Mouse (Mus musculus) lung, postnatal 10 days (tissue): ENCODE data around the gene 4933425L06Rik.

ENCODE experiments used
- DNase-seq: peaks from one replicate; pipeline ENCODE4 v3.0.0; 2021

The 4933425L06Rik gene

DNA sequence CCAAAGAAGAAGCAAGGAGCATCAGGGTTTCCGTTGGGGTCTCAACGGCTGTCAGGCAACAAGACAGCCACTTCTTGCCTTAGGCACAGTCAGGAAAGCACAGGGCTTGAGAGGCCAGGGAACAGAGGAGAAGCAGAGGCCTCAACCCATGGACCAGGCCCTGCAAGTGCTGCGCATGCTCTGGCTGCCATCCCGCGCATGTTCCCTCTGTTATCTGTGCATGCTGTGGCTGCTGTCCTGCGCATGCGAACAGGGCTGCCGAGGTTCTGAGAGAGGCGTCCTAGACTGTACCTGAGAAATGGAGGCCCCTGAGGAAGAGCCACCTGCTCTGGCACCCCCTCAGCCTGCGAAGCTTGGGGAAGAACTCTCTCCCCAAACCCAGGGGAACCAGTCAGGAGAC is at the start of gene 4933425L06Rik:
Gene 4933425L06Rik (plus strand): TSS at position 261 of the 400 bp plus-strand sequence.
- no peak for DNase-seq

DNA sequence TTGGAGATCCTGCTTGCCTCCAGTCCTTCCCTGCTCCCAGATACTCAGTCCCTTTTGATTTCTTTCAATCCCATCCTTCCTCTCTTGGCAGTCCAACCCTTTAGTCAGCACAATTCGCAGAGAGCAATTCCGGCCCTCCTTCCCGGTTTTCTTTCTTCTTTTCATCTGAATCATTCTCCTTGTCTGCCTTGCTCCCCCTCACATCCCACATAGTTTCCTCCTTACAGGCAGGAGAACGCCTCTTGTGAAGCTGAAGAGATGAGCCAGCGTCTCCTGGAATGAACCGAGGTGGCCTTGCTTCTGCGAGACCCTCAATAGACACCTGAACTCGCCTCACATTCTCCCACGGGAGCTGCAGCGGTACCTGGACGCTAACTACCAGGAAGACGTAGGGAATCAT is 44.1 kb upstream of the 4933425L06Rik start:
- DNase-seq, result no peak

DNA sequence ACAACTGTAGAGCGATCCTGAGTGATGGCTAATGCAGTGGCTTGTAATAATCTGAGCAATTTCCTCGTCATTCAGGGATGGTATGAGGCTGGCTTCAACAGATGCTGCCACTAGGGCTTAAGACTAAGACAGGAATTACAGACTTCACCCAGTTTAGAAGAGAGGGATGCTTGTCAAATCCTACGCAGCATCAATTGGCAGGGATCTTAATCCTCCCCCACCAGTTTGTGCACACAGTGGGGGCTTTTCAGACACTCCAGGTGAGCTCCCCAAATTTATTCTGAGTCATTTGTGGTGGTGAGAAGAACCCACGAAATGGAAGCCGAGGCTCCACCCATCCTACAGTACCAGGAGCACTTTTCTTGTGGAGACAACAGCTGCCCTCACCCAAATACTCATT is 43.6 kb upstream of the 4933425L06Rik start:
- DNase-seq, result no peak

DNA sequence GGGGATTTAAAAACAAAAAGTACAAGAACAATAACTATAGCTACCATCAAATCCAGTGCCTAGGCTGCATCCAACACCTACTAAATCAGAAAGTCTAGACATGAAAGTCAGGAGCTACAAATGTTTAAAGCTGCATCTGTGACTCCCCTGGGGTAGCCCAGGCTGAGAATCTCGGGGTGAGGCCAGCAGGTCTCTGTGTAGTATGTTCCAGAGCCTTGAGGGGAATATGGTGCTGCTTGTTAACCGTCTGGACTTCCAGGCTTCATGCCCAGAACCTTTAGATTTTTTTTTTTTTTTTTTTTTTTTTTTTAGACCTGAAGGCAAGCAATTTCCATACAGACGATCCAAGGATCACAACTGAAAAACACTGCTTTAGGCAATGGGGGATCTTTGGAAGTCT is 38.0 kb upstream of the 4933425L06Rik start:
- no peak for DNase-seq

DNA sequence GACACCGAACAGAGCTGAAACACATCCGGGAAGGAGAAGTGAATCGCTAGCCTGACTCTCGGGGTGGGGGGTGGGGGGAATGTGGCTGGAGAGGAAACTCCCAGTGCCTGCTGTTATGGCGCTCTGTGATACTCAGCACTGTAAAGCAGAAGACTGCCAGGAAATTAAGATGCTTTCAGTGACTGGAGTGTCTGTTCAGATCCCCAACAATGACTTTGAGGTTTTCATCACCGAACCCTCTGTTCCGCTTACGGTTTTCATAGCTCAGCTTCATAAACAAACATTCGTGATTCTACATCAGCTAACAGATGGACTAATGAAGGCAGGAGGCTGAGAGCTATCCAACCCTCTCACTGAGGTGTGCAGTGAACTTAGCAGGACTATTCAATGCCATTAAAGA is 34.5 kb upstream of the 4933425L06Rik start:
- DNase-seq, result no peak

DNA sequence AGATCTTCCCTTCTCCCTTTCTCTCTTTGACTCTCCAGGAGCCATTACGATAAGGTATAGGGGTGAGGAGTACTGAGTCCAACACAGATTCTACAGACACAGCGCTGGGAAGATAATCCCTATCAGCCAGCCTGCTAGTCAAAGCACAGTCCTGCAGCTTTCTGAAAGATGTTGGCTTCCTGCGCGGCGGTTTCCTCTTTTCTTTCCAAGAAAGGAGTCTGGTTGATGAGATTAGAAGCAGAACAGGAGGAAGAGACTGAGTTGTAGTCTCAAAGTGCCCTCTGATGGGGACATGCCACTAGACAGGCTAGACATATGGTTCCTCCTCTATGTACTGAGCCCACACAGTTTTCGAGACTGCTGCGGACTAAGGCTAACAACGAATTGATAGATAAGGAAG is 33.3 kb upstream of the 4933425L06Rik start:
- DNase-seq, result no peak

DNA sequence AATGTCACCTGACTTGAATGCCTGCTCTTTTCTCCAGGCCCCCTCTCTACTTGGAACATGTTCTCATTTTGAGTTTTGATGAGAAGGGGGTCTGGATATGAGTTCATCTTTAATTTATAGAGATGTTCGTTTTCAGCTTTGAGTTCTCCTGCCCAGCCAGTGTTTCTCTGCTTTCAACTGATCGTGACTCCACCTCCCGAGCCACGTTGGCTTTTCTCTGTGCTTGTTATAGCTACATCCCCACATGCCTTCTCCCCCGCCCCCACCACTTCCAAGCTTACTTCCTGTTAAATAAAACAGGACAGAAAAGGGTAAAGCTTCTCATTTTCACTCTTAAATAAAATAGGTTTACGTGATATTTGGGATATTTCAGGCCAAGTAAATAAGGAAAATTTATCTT is 30.5 kb upstream of the 4933425L06Rik start:
- no peak for DNase-seq

DNA sequence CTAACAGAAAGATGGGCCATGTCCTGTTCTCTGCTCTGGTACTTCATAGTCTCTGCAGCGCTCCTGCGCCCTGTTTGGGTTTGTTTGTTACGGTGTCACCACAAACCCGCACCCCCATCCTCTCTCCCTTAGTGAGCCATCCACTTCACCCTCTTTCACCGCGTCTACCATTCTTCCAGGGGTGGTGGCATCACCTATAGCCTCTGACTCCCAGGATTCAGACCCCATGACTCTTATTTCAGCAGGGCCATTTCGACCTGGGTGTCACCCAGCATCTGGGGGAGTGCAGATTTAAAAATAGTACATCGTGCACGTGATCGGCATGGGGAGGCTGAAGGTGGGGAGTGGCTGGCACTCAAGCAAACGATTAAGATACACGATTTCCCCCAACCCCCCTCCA is 28.3 kb upstream of the 4933425L06Rik start:
- no peak for DNase-seq

DNA sequence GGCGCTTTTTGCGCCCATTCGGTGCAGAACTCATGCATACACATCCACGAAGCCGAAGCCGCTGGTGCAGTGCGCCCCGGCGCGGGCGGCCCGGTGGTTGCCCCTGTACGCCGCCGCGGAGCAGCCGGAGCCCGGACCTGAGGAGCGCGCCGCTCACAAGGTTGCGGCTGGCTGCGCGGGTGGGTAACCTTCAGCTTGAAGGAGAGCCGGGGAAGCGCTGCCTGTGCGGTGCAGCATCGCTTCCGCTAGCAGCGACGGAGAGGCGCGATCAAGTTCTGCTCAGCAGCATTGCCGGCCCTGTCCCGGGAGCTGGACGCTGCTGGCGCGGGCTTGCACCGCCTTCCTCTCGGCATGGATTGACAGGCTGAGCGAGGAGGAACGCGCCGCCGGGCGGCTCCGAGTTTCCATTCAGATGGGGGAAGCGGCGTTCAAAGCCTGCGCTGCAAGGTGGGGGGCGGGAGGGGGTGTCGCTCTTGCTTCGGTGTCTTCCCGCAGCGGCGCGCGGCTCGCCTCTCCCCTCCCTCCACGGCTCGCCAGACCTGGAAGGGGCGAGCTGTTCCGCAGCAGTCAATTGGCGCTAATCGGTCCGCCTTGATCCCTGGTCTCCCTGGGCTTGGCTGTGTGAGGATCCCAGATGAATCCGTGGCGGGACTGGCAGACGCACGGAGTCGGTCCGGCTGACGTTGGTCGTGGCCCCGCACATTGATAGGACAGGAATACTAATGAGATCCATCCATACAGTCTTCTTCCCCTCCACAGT is 27.6 kb upstream of the 4933425L06Rik start, which contains the start of gene Rgs7bp:
Gene Rgs7bp (minus strand): TSS at position 750 of the 760 bp plus-strand sequence.
- DNase-seq, result peak; percentile 69

DNA sequence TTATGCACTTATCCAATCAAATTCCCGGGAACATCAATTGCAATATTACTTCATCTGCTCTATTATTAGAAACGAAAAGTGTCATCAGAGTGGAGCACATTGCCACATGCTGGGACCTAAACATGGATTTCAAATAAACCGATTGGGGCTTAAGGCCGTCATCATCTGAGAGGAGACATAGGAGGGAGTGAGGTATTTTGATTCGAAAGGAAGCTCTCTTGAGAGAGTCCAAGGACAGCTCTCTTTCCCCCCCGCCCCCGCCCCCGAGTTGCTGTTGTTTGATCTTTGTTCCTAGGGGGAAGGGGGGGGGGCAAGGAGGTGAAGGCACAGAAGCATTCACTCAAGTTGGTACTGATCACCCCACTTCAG is 27.0 kb upstream of the 4933425L06Rik start:
- DNase-seq, result no peak

DNA sequence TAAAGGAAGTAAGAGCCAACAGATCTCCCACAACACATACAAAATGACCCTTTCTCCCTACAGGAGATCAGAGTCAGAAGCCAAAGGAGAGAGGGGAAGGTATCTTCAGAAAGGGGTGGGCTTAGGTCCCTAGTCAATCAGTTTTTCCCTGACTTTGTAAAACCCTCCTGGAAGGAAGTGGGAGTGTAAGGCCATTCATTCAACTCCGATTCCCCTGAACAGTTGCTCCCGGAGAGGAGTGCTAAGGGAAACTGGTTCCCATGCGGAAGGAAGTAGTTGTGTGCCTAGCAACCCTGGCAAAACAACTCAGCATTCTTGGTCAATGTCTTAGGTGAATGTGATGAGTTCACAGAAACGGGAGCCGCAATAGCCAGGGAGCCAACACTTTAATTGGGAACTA is 26.5 kb upstream of the 4933425L06Rik start:
- peak; percentile 49 for DNase-seq

DNA sequence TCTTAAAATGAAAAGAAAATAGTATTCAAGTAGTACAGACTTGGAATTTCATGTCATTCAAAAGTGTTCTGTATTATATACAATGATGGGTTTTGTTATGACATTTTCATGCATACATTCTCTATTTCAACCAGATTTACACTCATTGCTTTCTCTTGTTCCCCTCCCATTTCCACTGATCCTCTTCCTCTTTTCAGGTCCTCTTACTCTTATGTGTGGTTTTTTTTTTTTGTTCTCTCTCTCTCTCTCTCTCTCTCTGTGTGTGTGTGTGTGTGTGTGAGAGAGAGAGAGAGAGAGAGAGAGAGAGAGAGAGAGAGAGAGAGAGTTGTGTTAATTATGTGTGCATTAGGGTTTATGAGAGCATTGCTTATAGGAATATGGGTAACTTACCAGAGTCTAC is 15.8 kb upstream of the 4933425L06Rik start:
- DNase-seq, result no peak

DNA sequence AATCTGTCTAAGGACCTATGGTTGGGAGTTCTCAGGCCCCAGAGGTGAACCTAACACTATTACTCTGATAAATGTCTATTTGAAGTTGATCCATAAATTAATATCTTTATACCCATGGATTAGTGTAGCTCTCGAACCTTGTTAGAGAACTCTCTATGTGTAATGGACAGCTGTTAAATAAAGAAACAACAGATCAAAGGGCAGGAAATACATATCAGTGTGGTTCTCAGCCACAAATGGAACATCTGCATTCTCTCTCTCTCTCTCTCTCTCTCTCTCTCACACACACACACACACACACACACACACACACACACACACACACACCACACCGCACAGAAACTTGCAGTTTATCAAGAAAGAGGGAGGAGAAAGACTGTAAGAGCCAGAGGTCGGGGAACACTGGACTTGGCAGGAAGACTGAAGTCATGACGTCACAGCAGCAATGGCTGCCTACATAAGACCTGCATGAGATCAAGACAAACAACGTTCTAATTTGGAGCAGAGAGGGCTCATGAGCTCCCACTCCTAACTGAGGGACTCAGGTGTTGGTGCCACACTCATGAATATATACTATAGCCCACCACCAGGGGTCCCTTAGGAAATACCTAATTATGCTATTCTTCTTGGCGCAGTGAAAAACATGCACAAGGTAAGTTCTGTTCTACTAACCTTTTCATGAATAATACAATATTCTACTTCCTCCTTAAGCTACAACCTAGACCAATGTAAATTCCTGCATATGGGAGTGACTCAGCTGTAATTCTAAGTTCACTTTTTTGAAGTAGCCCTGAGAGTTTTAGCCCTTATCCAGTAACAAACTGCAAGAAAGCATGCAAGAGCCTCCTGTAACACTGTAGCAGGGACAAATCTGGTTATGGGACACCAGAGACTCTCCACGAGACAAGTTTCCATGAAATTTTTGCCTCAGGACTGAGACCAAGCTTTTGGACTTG is 14.8 kb upstream of the 4933425L06Rik start:
- no peak for DNase-seq

DNA sequence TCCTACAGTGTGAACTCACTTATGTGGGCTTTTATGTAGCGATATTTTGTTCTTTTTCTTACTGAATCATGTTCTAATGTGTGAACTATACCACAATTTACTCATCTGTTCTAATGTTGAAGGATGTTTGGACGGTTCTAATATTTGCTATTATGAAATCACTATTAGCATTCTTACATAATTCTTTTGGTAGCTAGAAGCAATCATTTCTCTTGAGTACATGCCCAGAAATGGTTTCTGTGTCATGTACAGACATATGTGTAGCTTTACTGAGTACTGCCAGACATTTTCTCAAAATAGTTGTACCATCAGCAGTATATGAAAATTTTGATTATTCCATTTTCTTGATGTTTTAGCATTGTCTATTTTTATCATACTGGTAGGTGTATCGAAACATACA is 7.4 kb downstream of the 4933425L06Rik start:
- no peak for DNase-seq

DNA sequence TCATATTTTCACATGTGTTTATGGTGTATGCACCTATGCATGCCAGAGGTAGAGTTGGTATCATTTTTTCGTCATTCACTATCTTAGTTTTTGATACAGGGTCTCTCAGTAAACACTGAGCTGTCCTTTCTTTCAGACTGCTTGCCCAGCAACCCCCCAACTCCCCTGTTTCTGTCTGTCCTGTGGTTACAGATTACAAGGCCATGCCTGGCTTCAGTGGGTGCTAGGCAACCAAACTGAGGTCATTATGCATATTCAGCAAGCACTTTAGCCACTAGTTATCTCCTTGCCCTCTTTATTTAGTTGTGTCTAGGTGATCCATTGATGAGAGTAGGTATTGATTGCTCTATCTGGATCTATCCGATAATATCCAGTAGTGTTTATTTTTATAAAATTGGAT is 14.4 kb downstream of the 4933425L06Rik start:
- no peak for DNase-seq

DNA sequence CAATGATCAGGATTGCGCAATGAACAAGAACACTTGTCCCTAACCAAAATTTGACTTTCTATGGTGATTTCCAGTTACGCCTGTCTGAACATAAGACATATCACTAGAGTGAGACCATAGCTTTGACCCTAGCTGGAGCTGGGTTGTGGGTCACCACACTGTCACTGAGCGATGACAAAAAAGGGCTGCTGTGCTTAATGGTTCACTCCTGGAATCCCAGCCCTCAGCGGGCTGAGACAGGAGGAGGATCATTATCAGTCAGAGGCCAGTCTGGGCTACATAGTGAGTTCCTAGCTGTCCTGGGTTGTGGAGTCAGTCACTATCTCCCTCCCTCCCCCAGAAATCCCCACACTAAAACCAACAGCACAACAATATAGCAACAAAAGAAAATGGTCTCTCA is 18.8 kb downstream of the 4933425L06Rik start:
- DNase-seq, result no peak

DNA sequence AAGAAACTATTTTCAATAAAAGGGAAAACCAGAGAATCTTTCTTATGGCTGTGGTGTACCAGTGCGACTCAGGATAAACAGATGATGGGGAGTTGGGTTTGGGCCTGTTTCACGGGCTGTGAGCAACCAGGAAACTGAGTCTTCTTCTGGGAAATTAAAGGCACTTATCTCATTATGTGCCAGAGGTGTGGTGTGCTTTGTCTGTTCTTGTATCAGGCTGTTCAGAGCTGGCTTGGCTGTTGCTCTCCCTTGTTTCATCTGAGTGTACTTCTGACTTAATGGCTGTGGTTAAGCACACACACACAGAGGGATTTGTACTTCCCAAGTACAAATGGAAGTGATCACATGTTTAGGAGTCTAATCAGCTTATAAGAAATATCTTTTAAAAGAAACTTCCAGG is 22.5 kb downstream of the 4933425L06Rik start:
- DNase-seq, result no peak

DNA sequence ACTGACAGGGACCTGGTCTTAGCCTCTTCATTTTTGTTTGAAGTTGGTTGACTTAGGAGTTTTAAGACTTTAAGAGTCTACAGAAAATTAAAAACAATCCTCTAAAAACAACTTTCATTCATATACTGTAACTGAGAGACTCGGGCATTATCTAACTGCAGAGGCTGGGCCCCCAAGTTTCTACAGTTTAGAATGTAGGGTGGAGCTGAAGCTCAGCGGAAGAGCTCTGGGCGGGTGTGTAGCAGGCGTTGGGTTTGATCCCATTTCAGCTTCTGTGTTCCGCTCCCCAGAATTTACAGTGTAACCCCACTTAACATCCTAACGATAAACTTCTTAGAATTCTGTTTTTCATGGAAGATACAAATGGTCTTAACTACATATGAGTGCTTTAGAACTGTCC is 29.7 kb downstream of the 4933425L06Rik start:
- DNase-seq, result no peak

DNA sequence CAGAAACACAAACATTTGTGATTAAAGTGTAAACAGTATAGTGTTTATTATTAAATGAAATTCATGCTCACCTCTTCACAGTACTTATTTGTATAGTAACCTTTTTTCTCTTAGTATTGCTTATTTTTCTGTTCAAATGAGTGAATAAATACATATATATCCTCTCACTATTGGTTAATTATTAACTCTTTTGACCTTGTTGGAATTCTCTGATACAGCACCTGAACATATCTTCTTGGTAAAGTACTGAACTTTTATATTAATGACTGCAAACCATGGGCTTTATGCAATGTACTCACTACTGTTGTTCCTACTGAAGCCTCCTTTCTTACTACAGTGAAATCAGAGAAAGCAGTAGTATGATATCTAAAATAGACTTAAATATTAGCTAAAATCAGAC is 39.7 kb downstream of the 4933425L06Rik start:
- DNase-seq, result no peak

DNA sequence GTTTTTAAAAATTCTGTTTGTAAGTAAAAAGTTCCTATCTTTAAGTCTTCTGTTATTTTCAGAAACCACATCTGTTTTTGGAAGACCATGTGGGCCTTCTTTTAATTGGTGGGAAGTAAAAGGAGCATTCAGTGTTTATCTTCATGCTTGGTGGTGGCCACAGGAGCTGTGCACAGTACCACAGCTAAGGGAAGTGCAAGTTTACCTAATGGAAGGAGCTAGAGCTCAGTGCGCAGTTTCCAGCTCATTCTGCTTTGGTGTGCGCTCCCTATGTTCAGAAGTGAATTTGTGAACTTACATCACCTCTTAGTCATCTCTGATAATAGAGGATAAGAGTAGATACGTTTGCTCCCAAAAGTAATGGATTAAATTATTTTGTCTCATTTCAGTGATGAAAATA is 40.2 kb downstream of the 4933425L06Rik start:
- no peak for DNase-seq

DNA sequence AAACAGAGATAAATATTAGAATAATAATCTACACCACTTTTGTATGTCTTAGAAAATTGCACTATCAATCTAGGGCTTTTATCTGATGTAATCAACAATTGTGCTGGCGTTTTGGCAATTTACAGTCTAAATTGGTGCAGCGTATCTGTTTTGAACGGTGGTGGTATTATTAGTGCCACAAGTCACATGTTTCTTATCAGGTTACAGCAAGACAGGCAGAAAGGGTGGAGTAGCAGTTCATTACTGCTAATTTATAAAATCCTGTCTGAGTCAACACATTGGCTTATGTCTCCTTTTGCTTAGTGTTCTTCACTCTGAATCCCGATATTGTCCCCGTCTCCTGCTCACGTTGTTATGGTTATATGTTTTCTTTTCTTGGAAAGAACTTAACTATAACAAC is 48.2 kb downstream of the 4933425L06Rik start:
- no peak for DNase-seq

DNA sequence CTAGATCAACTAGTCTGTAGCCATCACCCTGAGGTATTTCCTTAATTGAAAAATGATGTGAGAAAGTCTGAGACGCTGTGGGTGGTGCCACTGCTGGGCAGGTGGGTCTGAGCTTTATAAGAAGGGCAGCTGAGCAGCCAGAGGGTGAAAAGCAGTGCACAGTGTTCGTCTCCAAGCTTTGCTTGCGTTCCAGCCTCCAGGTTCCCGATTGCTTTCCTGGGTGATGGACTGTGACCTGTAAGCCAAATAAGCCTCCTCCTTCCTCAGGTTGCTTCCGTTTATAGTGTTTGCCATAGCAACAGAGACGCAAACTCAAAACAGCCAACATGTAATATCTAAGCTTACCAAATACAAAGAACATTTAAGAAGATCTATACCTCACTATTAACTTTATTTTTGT is 50.4 kb downstream of the 4933425L06Rik start:
- DNase-seq, result no peak

DNA sequence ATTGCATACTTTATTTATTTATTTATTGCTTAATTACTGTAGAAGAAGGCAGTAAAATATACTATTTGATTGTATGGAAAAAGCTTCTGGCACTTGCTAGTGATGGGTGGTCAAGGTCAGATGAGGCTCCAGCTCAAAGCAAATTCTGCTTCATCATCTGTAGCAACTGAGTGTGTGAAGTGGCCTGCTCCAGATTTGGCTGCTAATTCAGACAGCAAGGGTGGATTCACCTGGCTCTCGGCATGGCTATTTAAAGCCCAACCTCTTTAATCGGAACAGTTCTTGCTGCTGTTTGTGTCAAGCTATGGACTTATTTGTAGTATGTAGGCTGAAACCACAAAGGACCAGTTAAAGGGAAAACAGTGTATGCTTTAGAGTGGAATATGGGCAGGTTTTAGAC is 50.9 kb downstream of the 4933425L06Rik start:
- no peak for DNase-seq

DNA sequence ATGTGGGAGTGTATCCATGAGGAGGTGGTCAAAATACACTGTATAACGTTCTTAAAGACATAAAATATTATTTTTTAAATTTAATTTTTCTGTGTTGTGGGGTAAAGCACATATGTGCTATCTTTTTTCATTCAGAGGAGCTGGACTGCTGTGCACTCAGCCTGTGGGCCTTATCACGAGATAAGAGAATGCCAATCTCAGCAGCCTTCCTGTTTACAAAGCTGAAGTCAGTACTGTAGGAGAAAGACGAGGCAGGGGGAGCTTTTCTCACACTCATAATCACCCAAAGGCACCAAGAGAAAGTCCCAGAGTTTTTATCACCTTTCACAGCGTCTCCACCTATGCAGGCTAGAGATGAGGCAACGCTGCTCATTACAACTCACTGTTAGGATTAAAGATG is 52.5 kb downstream of the 4933425L06Rik start:
- no peak for DNase-seq
